Mouse (Mus musculus): ENCODE data around the gene Nrxn1. TPM values are rescaled to one million over a fixed set of nuclear protein-coding genes. Genes with fewer than 3 reads are reported as not detected.

Gene Nrxn1
- total RNA-seq, 1 experiment: 2.9 TPM

DNA sequence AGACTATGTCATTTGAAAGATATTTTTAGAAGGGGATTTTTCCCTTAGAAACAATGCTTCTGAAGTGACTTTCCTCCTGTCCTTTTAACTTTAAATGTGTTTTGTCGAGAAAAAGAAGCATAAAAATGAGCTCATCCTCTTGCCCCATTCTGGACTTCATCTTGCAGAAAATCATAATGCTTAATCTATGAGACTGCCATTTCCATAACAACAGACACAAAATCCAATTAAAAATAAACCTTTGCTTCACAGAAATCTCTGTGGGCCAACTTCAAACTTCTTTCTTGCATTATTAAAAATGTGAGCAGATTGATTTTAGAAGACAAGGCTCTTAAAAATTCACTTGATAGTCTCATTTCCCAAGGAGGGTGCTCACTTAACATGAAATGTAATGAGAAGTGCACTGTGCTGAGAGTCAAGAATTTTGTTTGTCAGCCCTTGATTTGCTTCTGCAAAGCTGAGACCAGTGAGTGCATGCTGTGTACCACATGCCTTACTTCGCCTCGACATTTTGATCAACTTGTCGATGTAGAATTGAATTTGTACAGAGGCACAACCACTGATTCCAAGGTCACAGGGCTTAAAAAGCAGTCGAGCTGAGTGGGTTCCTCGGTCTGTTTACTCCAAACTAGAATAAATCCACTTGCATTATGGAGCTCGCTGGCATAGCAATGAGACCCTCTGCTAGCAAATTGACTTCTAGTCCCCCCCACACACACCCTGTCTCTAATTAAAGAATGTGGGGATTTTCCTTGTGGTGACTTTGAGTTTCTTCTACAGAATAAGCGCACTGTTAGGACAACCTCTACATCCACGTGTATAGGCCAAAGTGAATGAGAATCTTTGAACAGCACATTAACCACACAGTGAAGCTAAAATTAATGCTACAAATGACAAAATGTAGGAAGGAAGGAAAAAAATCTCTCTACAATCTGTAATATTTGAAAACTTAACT is 493.0 kb downstream of the Nrxn1 start:
- in situ Hi-C loops (cut with MboI; ENCODE audit: low sequenced_read_pairs in 2 of 2, unreplicated experiment in 2 of 2): no loop called here

DNA sequence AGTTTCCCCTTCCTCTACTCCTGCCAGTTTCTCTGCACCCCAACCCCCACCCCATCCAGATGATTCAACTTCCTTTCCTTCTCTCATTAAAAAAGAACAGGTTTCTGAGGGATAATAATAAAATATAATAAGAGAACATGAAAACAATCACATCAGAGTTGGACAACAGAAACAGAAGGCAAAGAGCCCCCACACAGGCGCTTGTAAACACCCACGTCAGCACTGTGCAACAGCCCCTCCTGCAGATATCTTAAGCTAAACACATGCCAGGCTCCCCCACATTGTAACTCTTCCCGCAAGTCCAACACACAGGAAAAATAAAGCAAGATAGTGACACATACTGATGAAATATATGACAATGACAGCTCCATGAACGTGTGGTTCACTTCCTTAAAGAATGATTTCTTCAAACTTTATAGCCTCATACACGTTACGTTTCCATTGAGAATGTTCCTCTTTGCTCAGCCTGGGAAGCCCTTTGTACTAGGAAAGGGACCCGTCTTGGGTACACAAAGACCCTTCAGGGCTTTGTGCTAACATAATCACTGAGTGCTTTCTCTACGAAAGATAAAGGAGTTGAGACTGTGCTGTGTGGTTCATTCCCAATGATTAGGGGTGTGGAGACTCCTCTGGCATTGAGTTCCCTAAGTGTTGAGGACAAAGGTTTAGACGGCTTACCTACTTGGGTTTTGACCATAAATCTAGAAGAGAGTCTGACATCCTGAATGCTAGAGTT is 497.9 kb downstream of the Nrxn1 start:
- no peaks in the 10 kb centered on the region for H3K36me3 ChIP-seq (ENCODE audit: control insufficient read depth, insufficient read depth, low read length, poor library complexity, severe bottlenecking)
- in situ Hi-C loops (cut with MboI; ENCODE audit: low sequenced_read_pairs in 2 of 2, unreplicated experiment in 2 of 2): no loop called here
- no peaks in the 10 kb centered on the region for H3K4me1 ChIP-seq (ENCODE audit: control insufficient read depth in 2 of 2, insufficient read depth in 2 of 2, low read length in 2 of 2, poor library complexity in 1 of 2)
- H3K9me3 ChIP-seq (ENCODE audit: control insufficient read depth, insufficient read depth, low read depth, low read length): no peaks in the 10 kb centered on the region
- H3K4me3 ChIP-seq (ENCODE audit: insufficient read depth in 1 of 2, low read depth in 1 of 2, low read length in 2 of 2, poor library complexity in 1 of 2, severe bottlenecking in 1 of 2): no peak overlapping the region
- H3K9ac ChIP-seq (ENCODE audit: insufficient read depth, low read depth, low read length, poor library complexity, severe bottlenecking): no peak overlapping the region
- no peak for TF ChIP-seq ZC3H11A (IDR thresholded peaks at IDR 0.05; ENCODE audit: borderline replicate concordance, low read depth, low read length)
- no peak for TF ChIP-seq HCFC1 (IDR thresholded peaks at IDR 0.05; ENCODE audit: borderline replicate concordance, insufficient read depth, low read length)
- TF ChIP-seq CHD2 (IDR thresholded peaks at IDR 0.05; ENCODE audit: low read depth, low read length): no peak
- TF ChIP-seq MAFK (IDR thresholded peaks at IDR 0.05; ENCODE audit: insufficient read depth, low read depth, low read length): no peak
- TF ChIP-seq ZNF384 (IDR thresholded peaks at IDR 0.05; ENCODE audit: low read depth, low read length): no peak
- no peak for DNase-seq (ENCODE audit: low read depth, low spot score)
- H3K27ac ChIP-seq (ENCODE audit: insufficient read depth, low read depth, low read length, poor library complexity, severe bottlenecking): no peak overlapping the region

More for the DNA sequence above, 493.0 kb downstream of the Nrxn1 start:
- DNase-seq (ENCODE audit: low read depth, low spot score): no peak
- H3K9ac ChIP-seq (ENCODE audit: insufficient read depth, low read depth, low read length, poor library complexity, severe bottlenecking): no peak overlapping the region
- H3K4me3 ChIP-seq (ENCODE audit: insufficient read depth in 1 of 2, low read depth in 1 of 2, low read length in 2 of 2, poor library complexity in 1 of 2, severe bottlenecking in 1 of 2): no peak overlapping the region
- TF ChIP-seq HCFC1 (IDR thresholded peaks at IDR 0.05; ENCODE audit: borderline replicate concordance, insufficient read depth, low read length): no peak
- no peak for TF ChIP-seq MAFK (IDR thresholded peaks at IDR 0.05; ENCODE audit: insufficient read depth, low read depth, low read length)
- no peak for TF ChIP-seq CHD2 (IDR thresholded peaks at IDR 0.05; ENCODE audit: low read depth, low read length)
- TF ChIP-seq ZNF384 (IDR thresholded peaks at IDR 0.05; ENCODE audit: low read depth, low read length): no peak
- no peak for TF ChIP-seq ZC3H11A (IDR thresholded peaks at IDR 0.05; ENCODE audit: borderline replicate concordance, low read depth, low read length)
- H3K9me3 ChIP-seq (ENCODE audit: control insufficient read depth, insufficient read depth, low read depth, low read length): no peaks in the 10 kb centered on the region
- no peaks in the 10 kb centered on the region for H3K4me1 ChIP-seq (ENCODE audit: control insufficient read depth in 2 of 2, insufficient read depth in 2 of 2, low read length in 2 of 2, poor library complexity in 1 of 2)
- no peak overlapping the region for H3K27ac ChIP-seq (ENCODE audit: insufficient read depth, low read depth, low read length, poor library complexity, severe bottlenecking)
- no peaks in the 10 kb centered on the region for H3K36me3 ChIP-seq (ENCODE audit: control insufficient read depth, insufficient read depth, low read length, poor library complexity, severe bottlenecking)

DNA sequence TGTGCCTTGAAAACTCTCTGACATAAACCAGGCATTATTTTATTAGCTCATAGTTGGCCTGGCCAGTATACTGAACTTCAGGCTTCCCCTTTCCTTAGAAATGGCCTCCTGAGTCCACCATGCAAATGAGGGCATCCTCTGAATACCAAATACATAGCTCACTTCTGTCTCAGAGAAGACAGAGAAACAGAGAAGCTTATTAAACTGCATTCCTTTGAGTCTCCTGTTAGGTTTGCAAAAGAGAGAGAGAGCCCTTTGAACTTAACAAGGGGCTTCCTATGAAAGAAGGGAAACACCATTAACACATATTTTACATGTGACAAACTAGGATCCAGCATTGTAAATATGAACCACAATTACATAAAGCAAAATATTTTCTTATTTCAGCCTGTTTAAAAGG is 506.0 kb downstream of the Nrxn1 start:
- in situ Hi-C loops (cut with MboI; ENCODE audit: low sequenced_read_pairs in 2 of 2, unreplicated experiment in 2 of 2): no loop called here
- DNase-seq (ENCODE audit: low read depth, low spot score): no peak
- H3K9ac ChIP-seq (ENCODE audit: insufficient read depth, low read depth, low read length, poor library complexity, severe bottlenecking): no peak overlapping the region
- H3K27ac ChIP-seq (ENCODE audit: insufficient read depth, low read depth, low read length, poor library complexity, severe bottlenecking): no peak overlapping the region
- peaks cover 3% of the 10 kb centered on the region in 2 experiments; a peak in 2 of 4 replicates for H3K4me1 ChIP-seq (ENCODE audit: control insufficient read depth in 2 of 2, insufficient read depth in 2 of 2, low read length in 2 of 2, poor library complexity in 1 of 2)
- TF ChIP-seq ZNF384 (IDR thresholded peaks at IDR 0.05; ENCODE audit: low read depth, low read length) (no peak), CHD2 (IDR thresholded peaks at IDR 0.05; ENCODE audit: low read depth, low read length) (no peak), ZC3H11A (IDR thresholded peaks at IDR 0.05; ENCODE audit: borderline replicate concordance, low read depth, low read length) (no peak), HCFC1 (IDR thresholded peaks at IDR 0.05; ENCODE audit: borderline replicate concordance, insufficient read depth, low read length) (no peak), MAFK (IDR thresholded peaks at IDR 0.05; ENCODE audit: insufficient read depth, low read depth, low read length) (no peak)
- no peaks in the 10 kb centered on the region for H3K36me3 ChIP-seq (ENCODE audit: control insufficient read depth, insufficient read depth, low read length, poor library complexity, severe bottlenecking)
- no peaks in the 10 kb centered on the region for H3K9me3 ChIP-seq (ENCODE audit: control insufficient read depth, insufficient read depth, low read depth, low read length)
- H3K4me3 ChIP-seq (ENCODE audit: insufficient read depth in 1 of 2, low read depth in 1 of 2, low read length in 2 of 2, poor library complexity in 1 of 2, severe bottlenecking in 1 of 2): no peak overlapping the region

DNA sequence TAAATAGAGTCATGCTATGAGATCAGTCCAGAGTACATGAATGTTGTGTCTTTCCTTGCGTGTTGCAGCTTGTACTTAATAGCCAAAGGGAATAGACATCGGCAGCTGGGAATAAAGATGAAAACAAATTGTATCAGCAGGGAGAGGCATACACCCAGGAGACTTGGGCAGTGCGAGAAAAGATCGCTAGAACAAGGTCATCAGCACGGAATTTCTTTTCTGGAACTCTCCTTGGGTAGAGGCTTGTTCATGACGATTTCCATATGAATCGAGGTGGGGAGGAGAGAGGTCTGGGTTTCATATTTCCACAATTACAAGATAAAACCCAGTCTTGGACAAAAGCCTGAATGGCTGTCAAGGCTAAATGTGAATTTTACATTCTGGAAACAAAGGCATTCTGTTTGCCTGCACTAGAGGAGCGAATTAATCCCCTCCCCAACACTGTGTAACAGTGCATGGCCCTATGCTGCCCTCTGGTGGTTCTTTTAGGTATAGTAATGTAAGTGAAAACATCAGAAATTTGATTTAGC is 508.1 kb downstream of the Nrxn1 start:
- in situ Hi-C loops (cut with MboI; ENCODE audit: low sequenced_read_pairs in 2 of 2, unreplicated experiment in 2 of 2): no loop called here
- Histone ChIP-seq H3K4me1 (ENCODE audit: control insufficient read depth in 2 of 2, insufficient read depth in 2 of 2, low read length in 2 of 2, poor library complexity in 1 of 2) (peaks cover 3% of the 10 kb centered on the region in 2 experiments; a peak in 2 of 4 replicates), H3K4me3 (ENCODE audit: insufficient read depth in 1 of 2, low read depth in 1 of 2, low read length in 2 of 2, poor library complexity in 1 of 2, severe bottlenecking in 1 of 2) (no peak overlapping the region), H3K27ac (ENCODE audit: insufficient read depth, low read depth, low read length, poor library complexity, severe bottlenecking) (no peak overlapping the region), H3K9ac (ENCODE audit: insufficient read depth, low read depth, low read length, poor library complexity, severe bottlenecking) (no peak overlapping the region), H3K36me3 (ENCODE audit: control insufficient read depth, insufficient read depth, low read length, poor library complexity, severe bottlenecking) (no peaks in the 10 kb centered on the region), H3K9me3 (ENCODE audit: control insufficient read depth, insufficient read depth, low read depth, low read length) (no peaks in the 10 kb centered on the region)
- TF ChIP-seq CHD2 (IDR thresholded peaks at IDR 0.05; ENCODE audit: low read depth, low read length): no peak
- no peak for TF ChIP-seq HCFC1 (IDR thresholded peaks at IDR 0.05; ENCODE audit: borderline replicate concordance, insufficient read depth, low read length)
- TF ChIP-seq ZNF384 (IDR thresholded peaks at IDR 0.05; ENCODE audit: low read depth, low read length): no peak
- TF ChIP-seq MAFK (IDR thresholded peaks at IDR 0.05; ENCODE audit: insufficient read depth, low read depth, low read length): no peak
- peak; percentile 38 for TF ChIP-seq ZC3H11A (IDR thresholded peaks at IDR 0.05; ENCODE audit: borderline replicate concordance, low read depth, low read length)
- peak; percentile 68 for DNase-seq (ENCODE audit: low read depth, low spot score)

Data from ES-E14 (cell line).